Mouse (Mus musculus) adrenal gland, postnatal 25 days (tissue): ENCODE measurements around the gene Aqp7. TPM values are rescaled to one million over a fixed set of nuclear protein-coding genes. Genes with fewer than 3 reads are reported as not detected.

Experiments used
- DNase-seq: peaks from one replicate; pipeline ENCODE4 v3.0.0; 2021; ENCODE audit warnings: mixed read lengths
- microRNA-seq, 2 experiments: library from miRNA; unstranded; fragments of <30 nt; microRNA quantifications; one replicate each; pipeline ENCODE4 v1.2.0; 2021
- total RNA-seq: library from RNA; stranded (reverse); gene quantifications from 2 replicates; pipeline ENCODE4 v1.2.3, GENCODE M21; 2021

Aqp7 gene
- total RNA-seq, 1 experiment from 2014 or later: 20.6 TPM

DNA sequence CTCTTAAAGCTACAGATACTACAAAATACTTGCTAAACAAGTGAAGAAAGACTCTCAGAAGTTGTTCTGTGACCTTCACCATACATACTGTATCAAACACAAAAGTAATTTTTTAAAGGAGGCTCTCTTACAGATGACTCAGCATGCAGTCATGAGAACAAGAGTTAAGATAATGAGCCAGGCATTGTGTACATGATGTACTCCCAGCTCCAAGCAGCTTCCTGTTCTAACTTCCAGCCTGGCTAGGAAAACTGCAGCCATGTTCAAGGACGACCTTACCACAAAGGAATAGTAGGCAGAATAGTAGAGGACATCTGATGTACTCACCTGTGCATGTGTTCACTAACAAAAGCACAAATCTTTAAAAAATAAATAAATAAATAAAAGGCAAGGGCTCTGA lies 47.7 kb downstream of the Aqp7 start:
- DNase-seq: no peak

DNA sequence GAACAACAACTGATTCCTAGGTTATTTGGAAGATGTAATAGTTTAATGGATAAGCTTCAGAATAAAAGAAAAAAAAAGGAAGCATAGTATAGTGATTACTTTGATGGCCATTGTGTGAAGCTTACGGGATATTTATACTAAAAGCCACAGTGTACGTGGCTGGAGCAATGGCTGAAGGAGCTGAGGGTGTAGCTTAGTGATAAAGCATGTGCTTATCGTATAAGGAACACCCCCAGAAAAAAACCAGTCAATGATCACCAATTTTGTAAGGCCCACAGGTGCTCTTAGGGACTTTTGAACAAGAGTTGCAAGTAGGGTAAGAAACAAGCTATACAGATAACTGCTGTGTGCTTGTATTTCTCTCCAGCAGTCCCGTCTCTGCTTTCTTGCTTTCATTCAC lies 50.0 kb downstream of the Aqp7 start:
- DNase-seq: no peak

- DNase-seq: no peak
Measured at GRCm38 (mm10) chr4:40996302-40996701, 51.6 kb downstream of the Aqp7 start.

- DNase-seq: no peak
Measured at GRCm38 (mm10) chr4:40989633-40990032, 58.3 kb downstream of the Aqp7 start.

DNA sequence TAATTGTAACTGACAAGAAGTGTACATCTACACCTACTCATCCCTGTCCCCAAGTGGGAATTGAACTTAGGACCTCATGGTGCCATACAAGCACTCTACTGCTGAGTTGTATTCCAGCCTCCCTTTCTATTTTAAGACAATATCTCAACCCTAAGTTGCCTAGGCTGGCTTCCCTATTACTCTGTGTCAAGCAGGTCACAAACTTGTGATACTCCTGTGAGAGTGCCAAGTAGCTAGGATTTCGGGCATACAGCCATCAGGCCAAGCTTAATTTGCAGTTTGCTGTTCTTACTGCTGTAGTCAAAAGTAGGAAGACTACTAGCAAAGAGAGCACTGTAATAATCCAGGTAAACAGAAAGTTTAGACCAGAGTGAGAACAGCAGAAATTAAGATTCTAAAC lies 64.3 kb downstream of the Aqp7 start:
- no peak for DNase-seq

Small RNA genes within 50 kb of the gene (microRNA-seq; reads per million reads assigned to microRNA genes)
- 0.36 to 1.7 reads per million in 2 experiments for gene Mir3094

Other genes with a start within 250 kb of the Aqp7 start
- 70.1 and 91.5 TPM in 2 replicates for gene B4galt1, start 194.1 kb downstream of the Aqp7 start, total RNA-seq
- gene Spink4, start 128.1 kb downstream of the Aqp7 start, total RNA-seq: 5.2 and 10.7 TPM in 2 replicates
- 276 and 283 TPM in 2 replicates for gene Bag1, start 99.8 kb downstream of the Aqp7 start, total RNA-seq
- gene Chmp5, start 99.7 kb downstream of the Aqp7 start, total RNA-seq: 103 and 105 TPM in 2 replicates
- 86.1 and 90.5 TPM in 2 replicates for gene Nfx1, start 77.2 kb downstream of the Aqp7 start, total RNA-seq
- gene Aqp3, start 50.0 kb upstream of the Aqp7 start, total RNA-seq: not detected in 2 replicates
- gene Nol6, start 76.3 kb upstream of the Aqp7 start, total RNA-seq: 56.1 and 57.0 TPM in 2 replicates
- 105 and 106 TPM in 2 replicates for gene Ube2r2, start 87.6 kb upstream of the Aqp7 start, total RNA-seq
- gene Ubap2, start 227.0 kb upstream of the Aqp7 start, total RNA-seq: 46.3 and 51.4 TPM in 2 replicates